Mouse (Mus musculus) lung, postnatal 25 days (tissue): ENCODE results near the gene 2210010C04Rik.
"Not testable (repeated sequence)": the region's sequence is repeated elsewhere in the genome, so short reads cannot be mapped to it uniquely, and the experiment has no call there.

Source experiments
- DNase-seq: peaks from one replicate; pipeline ENCODE4 v3.0.0; 2022; ENCODE audit warnings: low spot score

2210010C04Rik gene

DNA sequence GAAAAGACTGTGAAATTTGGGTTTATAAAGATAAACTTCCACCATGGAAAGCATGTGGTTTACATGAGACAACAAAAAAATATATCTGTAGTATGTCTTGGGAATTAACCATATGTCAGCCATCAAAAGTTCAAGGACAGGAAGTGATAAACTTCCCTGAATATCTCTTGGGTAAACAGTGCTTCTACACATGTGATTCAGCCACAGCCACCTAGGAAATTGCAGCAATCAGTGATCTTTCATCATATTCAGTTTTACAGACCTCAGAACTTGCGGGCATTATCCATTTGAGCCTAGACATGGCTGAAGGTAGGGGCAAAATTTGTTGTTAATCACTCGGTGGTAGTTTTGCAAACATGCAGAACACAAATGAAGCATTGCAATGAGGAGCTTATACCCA is 16.7 kb downstream of the 2210010C04Rik start:
- no peak for DNase-seq

DNA sequence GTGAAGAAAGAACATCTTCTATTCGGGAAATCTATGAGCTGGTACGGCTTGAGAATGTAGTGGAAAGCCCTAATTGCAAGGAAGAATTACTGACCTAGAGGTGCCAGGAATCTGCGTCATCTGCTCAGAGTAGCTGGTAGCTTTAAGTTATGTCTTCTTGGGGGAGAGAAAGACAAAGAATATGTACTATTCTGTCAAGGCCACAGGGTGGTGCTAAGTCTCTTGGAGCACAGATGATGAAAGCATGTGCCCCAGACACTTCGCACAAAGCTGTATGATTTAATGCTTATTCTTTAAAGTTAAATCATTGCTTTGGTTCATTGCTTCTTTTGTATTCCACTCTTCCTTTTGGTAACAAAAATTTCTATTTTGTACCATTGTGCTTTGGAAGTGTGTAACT is 20.2 kb downstream of the 2210010C04Rik start:
- DNase-seq = no peak

GRCm38 (mm10) chr6:40999379-40999778 is 35.9 kb downstream of the 2210010C04Rik start, which contains the start of gene Gm2663:
Gene Gm2663, minus strand, starts transcription at chr6:40999479.
- not testable (repeated sequence) for DNase-seq
